Mouse (Mus musculus): Measurements from ENCODE around the gene Frmd4b.

DNA sequence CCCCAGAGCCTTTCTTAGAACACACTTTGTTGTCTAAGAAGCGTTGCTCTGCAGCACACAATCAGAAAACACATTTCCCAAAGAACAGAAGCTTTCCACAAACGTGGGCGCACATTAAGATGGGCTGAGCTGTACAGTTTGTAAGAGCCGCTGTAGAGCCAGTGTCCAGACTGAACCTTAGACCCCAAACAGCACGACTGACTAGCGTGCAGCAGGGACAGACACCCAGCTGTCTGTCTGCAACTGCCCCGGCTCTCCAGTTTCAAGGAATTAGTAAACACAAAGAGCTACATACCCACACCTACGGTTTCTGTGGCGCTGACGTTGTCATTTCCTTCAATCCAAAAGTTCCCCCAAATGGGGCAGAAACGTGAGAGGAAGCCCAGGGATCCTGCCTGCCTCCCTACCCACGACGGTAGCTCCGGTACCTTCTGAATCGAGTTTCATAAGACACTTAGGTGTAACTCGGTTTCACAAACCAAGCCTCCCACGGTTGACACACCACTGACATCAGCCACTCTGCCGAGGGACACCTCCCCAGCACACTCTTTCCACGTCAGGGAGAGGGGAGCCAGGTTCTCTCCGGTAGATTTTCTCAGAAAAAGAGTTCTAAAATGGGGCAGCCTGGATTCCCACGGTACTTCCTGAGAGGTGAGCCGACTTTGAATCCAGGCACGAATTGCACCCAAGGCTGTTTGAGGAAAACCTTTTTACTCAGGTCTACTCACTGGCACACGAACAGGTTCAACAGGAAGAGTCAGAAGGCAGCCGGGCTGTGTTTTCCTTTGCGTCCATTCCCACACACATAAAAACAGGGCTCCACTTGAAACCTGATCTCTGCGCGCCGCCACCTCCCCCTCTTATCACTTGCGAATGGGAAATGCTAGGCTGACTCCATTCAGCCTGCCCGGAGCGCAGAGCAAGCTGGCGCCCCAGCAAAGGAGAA, 305.5 kb downstream of the Frmd4b start:
- TF ChIP-seq POLR2AphosphoS2 (IDR thresholded peaks at IDR 0.05; ENCODE audit: insufficient read length, low read depth) (no peak), MAX (IDR thresholded peaks at IDR 0.05; ENCODE audit: low read depth) (no peak), POLR2A (IDR thresholded peaks at IDR 0.05; ENCODE audit: insufficient read length, low read depth) (no peak), MYOD1 (IDR thresholded peaks at IDR 0.05; ENCODE audit: control insufficient read depth in 1 of 3, insufficient read length in 2 of 3, low read depth in 2 of 3) (no peak), E2F4 (IDR thresholded peaks at IDR 0.05; ENCODE audit: insufficient read depth) (no peak), USF1 (IDR thresholded peaks at IDR 0.05; ENCODE audit: low read depth) (no peak), SRF (IDR thresholded peaks at IDR 0.05; ENCODE audit: control insufficient read depth, insufficient read length, low read depth) (no peak)
